Mouse (Mus musculus): Measurements from ENCODE around the gene Gm21962. TPM values are rescaled to one million over a fixed set of nuclear protein-coding genes. Genes with fewer than 3 reads are reported as not detected.
"Not testable (repeated sequence)": the region's sequence is repeated elsewhere in the genome, so short reads cannot be mapped to it uniquely, and the experiment has no call there.

The Gm21962 gene
- not detected in 2 replicates for polyA plus RNA-seq (2015; fragmentation: Nextera tagmentation; extraction: Ambion mirVana)

DNA sequence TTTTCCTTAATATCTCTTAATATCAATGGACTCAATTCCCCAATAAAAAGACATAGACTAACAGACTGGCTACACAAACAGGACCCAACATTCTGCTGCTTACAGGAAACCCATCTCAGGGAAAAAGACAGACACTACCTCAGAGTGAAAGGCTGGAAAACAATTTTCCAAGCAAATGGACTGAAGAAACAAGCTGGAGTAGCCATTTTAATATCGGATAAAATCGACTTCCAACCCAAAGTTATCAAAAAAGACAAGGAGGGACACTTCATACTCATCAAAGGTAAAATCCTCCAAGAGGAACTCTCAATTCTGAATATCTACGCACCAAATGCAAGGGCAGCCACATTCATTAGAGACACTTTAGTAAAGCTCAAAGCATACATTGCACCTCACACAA lies at the start of gene Gm21962:
Gene Gm21962 (plus strand): TSS at position 301 of the 400 bp plus-strand sequence.
- H3K36me3 ChIP-seq; H3K9me3 ChIP-seq (replicated peaks); H3K4me2 ChIP-seq (replicated peaks); H3K4me1 ChIP-seq; H3K27ac ChIP-seq (replicated peaks); H3K9ac ChIP-seq; ATAC-seq (ENCODE audit: insufficient number of reproducible peaks, low FRiP score, low TSS enrichment, low read depth); H3K4me3 ChIP-seq (replicated peaks); H3K27me3 ChIP-seq: not testable (repeated sequence)
- no CpG with 5 or more reads among the region's 3 CpGs for WGBS

- 56% methylated on average over 6 of the region's 6 CpGs for WGBS
- H3K27ac ChIP-seq (replicated peaks) = peak overlapping the region; percentile 17; the same call in 1 of the 2 replicates
- peaks cover 5% of the 10 kb centered on the region; the same call in 1 of the 2 replicates for H3K27me3 ChIP-seq
Measured at GRCm38 (mm10) chr3:137622091-137622490, 49.2 kb upstream of the Gm21962 start.

DNA sequence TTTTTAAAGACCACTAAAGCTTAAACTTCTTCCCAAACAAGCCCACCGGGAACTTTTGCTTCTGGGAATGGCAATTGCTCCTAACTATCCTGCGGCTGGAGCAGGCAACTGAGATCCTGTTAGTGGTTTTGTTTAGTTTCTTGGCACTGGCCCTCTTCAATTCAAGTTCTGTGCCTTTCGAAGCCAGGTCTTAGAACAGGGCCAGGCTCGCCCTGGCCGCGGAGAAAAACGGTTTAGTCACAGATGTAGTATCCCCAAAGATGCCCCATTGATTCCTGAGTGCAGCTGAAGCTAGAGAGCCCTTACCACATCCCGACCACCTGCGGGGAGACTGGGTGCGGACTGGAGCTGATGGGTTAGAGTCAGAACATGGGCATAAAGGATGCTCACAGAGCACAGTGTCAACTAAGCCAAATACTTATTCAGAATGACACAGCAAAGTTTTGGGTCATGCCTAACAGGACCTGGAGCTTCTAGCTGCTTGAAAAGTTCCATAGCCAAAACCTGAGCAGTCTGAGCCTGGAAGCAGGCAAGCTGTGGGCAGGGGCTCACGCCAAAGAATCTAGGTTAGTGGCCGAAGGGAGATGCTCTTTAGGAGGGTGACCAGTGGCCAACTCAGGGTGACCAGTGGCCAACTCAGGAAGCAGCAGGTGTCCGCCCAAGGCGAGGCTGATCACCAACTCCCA lies 48.3 kb upstream of the Gm21962 start:
- WGBS = 23% methylated on average over 14 of the region's 14 CpGs
- H3K27ac ChIP-seq (replicated peaks) = 0 out of 2 replicates have a peak overlapping the region, but pooled peaks have one; percentile 17

More at GRCm38 (mm10) chr3:137622091-137622490, 49.2 kb upstream of the Gm21962 start:
- Histone ChIP-seq H3K4me2 (replicated peaks) (no peak overlapping the region), H3K4me3 (replicated peaks) (no peak overlapping the region), H3K36me3 (peaks cover 8% of the 10 kb centered on the region), H3K9me3 (replicated peaks) (no peaks in the 10 kb centered on the region), H3K9ac (no peak overlapping the region), H3K4me1 (peaks cover 7% of the 10 kb centered on the region)
- ATAC-seq (ENCODE audit: insufficient number of reproducible peaks, low FRiP score, low TSS enrichment, low read depth) = no peak

DNA sequence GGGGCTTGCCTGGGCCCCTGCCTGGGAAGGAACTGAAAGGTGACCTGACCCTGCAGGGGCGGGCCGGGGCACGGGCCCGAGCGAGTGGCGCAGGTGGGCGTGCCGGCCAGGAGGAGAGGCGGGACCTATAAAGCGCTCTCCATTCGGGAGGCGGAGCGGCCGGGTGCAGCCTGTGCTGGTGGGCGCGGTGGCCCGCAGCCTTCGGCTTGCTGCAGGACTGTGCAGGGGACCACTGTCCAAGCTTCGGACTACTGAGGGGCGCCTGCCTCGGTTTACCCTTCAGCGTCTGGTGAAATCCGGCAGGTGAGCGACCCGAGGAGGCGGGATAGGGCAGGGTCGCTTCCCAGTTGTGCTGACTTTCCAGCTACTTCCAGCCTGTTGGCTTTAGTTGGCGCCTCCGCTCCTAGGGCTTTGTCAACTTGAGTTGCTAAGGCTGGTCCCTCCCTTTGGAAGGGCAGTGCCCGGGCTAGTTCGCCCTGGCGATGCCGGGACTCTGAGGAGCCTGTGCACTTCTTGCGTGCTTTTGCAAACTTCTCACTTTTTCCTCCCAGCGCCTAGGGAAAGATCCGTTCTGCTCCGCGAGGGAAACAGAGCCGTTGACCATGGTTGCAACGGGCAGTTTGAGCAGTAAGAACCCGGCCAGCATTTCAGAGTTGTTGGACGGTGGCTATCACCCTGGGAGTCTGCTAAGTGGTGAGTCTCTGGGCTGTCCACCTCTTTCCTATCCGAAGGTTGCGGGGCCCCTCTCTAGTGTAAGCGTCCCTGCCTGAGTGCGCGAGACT lies 47.6 kb upstream of the Gm21962 start:
- ATAC-seq (ENCODE audit: insufficient number of reproducible peaks, low FRiP score, low TSS enrichment, low read depth) = peak; percentile 86
- WGBS = under 1% methylated on average over 47 of the region's 47 CpGs
- H3K36me3 ChIP-seq = peaks cover 8% of the 10 kb centered on the region

More for the DNA sequence above, 48.3 kb upstream of the Gm21962 start:
- peak overlapping the region; percentile 80 for H3K4me2 ChIP-seq (replicated peaks)
- peaks cover 5% of the 10 kb centered on the region; the same call in 1 of the 2 replicates for H3K27me3 ChIP-seq
- no peak overlapping the region for H3K9ac ChIP-seq
- peaks cover 8% of the 10 kb centered on the region for H3K36me3 ChIP-seq
- ATAC-seq (ENCODE audit: insufficient number of reproducible peaks, low FRiP score, low TSS enrichment, low read depth) = peak; percentile 11; the same call in 1 of the 2 replicates
- peak overlapping the region; percentile 66 for H3K4me3 ChIP-seq (replicated peaks)
- H3K4me1 ChIP-seq = peaks cover 7% of the 10 kb centered on the region
- H3K9me3 ChIP-seq (replicated peaks) = no peaks in the 10 kb centered on the region

DNA sequence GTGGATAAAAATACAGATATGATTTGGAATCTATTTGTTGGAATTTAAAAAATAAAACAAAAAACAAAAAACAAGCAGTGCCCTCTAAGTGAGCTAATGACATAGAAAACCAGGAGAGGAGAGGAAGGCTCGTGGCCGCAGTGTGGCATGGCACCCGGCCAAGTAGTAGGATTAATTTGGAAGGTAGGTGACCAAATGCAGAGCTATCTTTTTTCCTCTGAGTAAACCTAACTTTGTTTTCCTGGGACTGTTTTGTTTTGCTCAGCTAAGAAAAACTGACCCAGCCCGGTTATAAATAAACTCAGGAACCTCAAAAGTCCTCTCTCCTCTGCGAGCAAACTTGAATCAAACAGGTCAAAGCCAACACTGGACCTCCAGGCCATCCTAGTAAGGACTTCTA lies 46.3 kb upstream of the Gm21962 start:
- no peak overlapping the region for H3K9ac ChIP-seq
- H3K27me3 ChIP-seq = peaks cover 5% of the 10 kb centered on the region; the same call in 1 of the 2 replicates
- no peak for ATAC-seq (ENCODE audit: insufficient number of reproducible peaks, low FRiP score, low TSS enrichment, low read depth)
- WGBS = 72% methylated on average over 5 of the region's 5 CpGs
- no peak overlapping the region for H3K27ac ChIP-seq (replicated peaks)
- H3K4me2 ChIP-seq (replicated peaks) = peak overlapping the region; percentile 80
- H3K9me3 ChIP-seq (replicated peaks) = no peaks in the 10 kb centered on the region
- peaks cover 8% of the 10 kb centered on the region for H3K36me3 ChIP-seq
- H3K4me1 ChIP-seq = peaks cover 7% of the 10 kb centered on the region
- peak overlapping the region; percentile 66 for H3K4me3 ChIP-seq (replicated peaks)

More for the DNA sequence above, 47.6 kb upstream of the Gm21962 start:
- peaks cover 5% of the 10 kb centered on the region; the same call in 1 of the 2 replicates for H3K27me3 ChIP-seq
- H3K9ac ChIP-seq = peak overlapping the region; percentile 58
- H3K9me3 ChIP-seq (replicated peaks) = no peaks in the 10 kb centered on the region
- H3K4me2 ChIP-seq (replicated peaks) = peak overlapping the region; percentile 80
- H3K27ac ChIP-seq (replicated peaks) = peak overlapping the region; percentile 65
- peaks cover 7% of the 10 kb centered on the region for H3K4me1 ChIP-seq
- H3K4me3 ChIP-seq (replicated peaks) = peak overlapping the region; percentile 66

DNA sequence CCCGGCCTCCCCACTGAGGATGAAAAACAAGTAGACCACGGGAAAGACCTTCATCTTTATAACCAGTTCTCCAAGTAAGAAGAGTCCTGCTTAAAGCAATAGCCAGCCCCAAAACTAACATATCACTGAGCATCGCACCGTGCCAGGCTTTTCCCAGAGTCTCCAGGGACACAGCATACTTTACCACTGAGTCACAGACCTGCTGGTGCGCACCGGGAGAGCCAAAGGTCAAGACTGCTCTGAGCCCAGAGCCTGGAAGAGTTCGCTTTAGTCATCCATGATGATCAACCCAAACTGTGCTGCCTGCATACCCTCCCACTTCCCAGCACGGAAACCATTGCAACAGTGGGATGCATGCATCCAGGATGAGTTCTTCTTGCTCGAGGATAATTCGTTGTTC lies 37.6 kb upstream of the Gm21962 start:
- no peak for ATAC-seq (ENCODE audit: insufficient number of reproducible peaks, low FRiP score, low TSS enrichment, low read depth)
- H3K27me3 ChIP-seq = no peaks in the 10 kb centered on the region
- no peak overlapping the region for H3K27ac ChIP-seq (replicated peaks)
- no peak overlapping the region for H3K4me3 ChIP-seq (replicated peaks)
- H3K4me1 ChIP-seq = no peaks in the 10 kb centered on the region
- WGBS = 76% methylated on average over 10 of the region's 10 CpGs
- no peak overlapping the region for H3K9ac ChIP-seq
- no peaks in the 10 kb centered on the region for H3K9me3 ChIP-seq (replicated peaks)
- no peaks in the 10 kb centered on the region for H3K36me3 ChIP-seq
- H3K4me2 ChIP-seq (replicated peaks) = no peak overlapping the region

GRCm38 (mm10) chr3:137636571-137636970 lies 34.8 kb upstream of the Gm21962 start:
- no peaks in the 10 kb centered on the region for H3K27me3 ChIP-seq
- no peak overlapping the region for H3K27ac ChIP-seq (replicated peaks)
- H3K4me3 ChIP-seq (replicated peaks) = no peak overlapping the region
- H3K9ac ChIP-seq = no peak overlapping the region
- ATAC-seq (ENCODE audit: insufficient number of reproducible peaks, low FRiP score, low TSS enrichment, low read depth) = no peak
- WGBS = 84% methylated on average over 4 of the region's 4 CpGs
- H3K4me2 ChIP-seq (replicated peaks) = no peak overlapping the region
- H3K9me3 ChIP-seq (replicated peaks) = no peaks in the 10 kb centered on the region
- H3K4me1 ChIP-seq = no peaks in the 10 kb centered on the region
- H3K36me3 ChIP-seq = no peaks in the 10 kb centered on the region

- Histone ChIP-seq H3K4me1 (no peaks in the 10 kb centered on the region), H3K4me3 (replicated peaks) (no peak overlapping the region), H3K36me3 (no peaks in the 10 kb centered on the region), H3K9ac (no peak overlapping the region), H3K4me2 (replicated peaks) (no peak overlapping the region), H3K9me3 (replicated peaks) (no peaks in the 10 kb centered on the region), H3K27me3 (no peaks in the 10 kb centered on the region), H3K27ac (replicated peaks) (no peak overlapping the region)
- ATAC-seq (ENCODE audit: insufficient number of reproducible peaks, low FRiP score, low TSS enrichment, low read depth) = no peak
- 83% methylated on average over 5 of the region's 5 CpGs for WGBS
Measured at GRCm38 (mm10) chr3:137641238-137641637, 30.1 kb upstream of the Gm21962 start.

DNA sequence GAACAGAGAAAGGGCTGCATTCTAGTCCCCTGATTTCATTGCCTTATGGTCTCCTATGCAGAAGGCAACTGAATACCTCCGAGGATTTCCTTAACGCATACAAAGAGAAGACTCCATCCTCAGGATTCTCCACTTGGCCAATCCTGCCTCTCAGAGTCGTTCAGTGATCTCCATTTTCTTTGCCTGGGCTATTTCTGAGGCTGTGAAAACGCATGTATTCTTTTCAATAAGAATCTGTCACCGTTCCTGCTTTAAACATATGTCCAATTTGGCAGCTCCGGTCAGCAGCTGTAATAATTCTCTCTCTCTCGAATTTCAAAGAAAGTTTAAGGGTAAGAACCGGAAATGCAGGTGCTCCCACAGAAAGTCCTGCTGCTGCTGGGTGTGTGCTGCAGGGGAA lies 29.2 kb upstream of the Gm21962 start:
- H3K27ac ChIP-seq (replicated peaks) = no peak overlapping the region
- H3K9me3 ChIP-seq (replicated peaks) = no peaks in the 10 kb centered on the region
- no peaks in the 10 kb centered on the region for H3K4me1 ChIP-seq
- H3K9ac ChIP-seq = no peak overlapping the region
- no peak overlapping the region for H3K4me3 ChIP-seq (replicated peaks)
- H3K4me2 ChIP-seq (replicated peaks) = no peak overlapping the region
- H3K36me3 ChIP-seq = no peaks in the 10 kb centered on the region
- WGBS = 37% methylated on average over 8 of the region's 8 CpGs
- ATAC-seq (ENCODE audit: insufficient number of reproducible peaks, low FRiP score, low TSS enrichment, low read depth) = no peak; the same call in 1 of the 2 replicates
- no peaks in the 10 kb centered on the region for H3K27me3 ChIP-seq

DNA sequence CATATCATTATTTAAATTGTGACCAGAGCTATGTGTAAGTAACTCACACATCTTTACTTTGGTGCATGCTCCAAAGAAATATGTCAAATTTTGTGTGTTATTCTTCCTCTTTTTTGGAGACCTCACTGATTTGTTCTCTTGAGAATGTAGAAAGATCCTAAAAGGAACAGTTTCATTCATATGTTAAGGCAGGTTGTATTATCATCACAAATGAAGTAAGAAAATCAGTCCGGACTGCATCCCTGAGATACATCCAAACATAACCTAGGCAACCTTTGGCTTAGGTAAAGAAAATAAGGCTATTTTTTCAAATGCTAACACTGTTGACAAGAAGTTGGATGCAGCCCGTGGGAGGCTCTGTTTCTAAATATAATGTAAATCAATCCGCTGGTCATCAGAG lies 28.8 kb upstream of the Gm21962 start:
- H3K27ac ChIP-seq (replicated peaks) = no peak overlapping the region
- 68% methylated on average over 3 of the region's 3 CpGs for WGBS

DNA sequence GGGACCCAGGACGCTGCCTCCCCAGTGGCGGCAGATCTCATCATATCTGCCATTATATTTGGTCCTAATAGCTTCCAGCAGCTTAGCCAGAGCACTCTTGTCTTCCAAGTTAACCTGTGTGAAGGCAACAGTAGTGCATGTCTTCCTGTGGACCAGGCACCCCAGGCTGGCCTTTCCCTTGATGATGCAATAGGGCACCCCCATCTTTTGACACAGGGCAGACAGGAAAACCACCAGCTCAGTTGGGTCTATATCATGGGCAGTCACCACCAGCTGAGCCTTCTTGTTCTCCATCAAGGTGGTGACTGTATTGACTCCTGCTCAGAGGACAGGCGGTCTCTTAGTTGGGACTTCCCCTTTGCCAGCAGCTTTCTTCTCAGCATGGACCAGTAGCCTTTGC lies 27.2 kb upstream of the Gm21962 start:
- Histone ChIP-seq H3K9me3 (replicated peaks) (no peaks in the 10 kb centered on the region), H3K36me3 (no peaks in the 10 kb centered on the region), H3K27ac (replicated peaks) (no peak overlapping the region), H3K4me1 (peaks cover 9% of the 10 kb centered on the region; the same call in 1 of the 2 replicates), H3K4me2 (replicated peaks) (no peak overlapping the region), H3K9ac (no peak overlapping the region), H3K4me3 (replicated peaks) (no peak overlapping the region), H3K27me3 (no peaks in the 10 kb centered on the region)
- 87% methylated on average over 3 of the region's 3 CpGs for WGBS
- no peak for ATAC-seq (ENCODE audit: insufficient number of reproducible peaks, low FRiP score, low TSS enrichment, low read depth)

More for the DNA sequence above, 28.8 kb upstream of the Gm21962 start:
- H3K4me2 ChIP-seq (replicated peaks) = no peak overlapping the region
- H3K27me3 ChIP-seq = no peaks in the 10 kb centered on the region
- H3K36me3 ChIP-seq = no peaks in the 10 kb centered on the region
- H3K4me1 ChIP-seq = 0 out of 2 replicates have a peak, but pooled peaks cover 2% of the 10 kb centered on the region
- ATAC-seq (ENCODE audit: insufficient number of reproducible peaks, low FRiP score, low TSS enrichment, low read depth) = no peak
- no peak overlapping the region for H3K9ac ChIP-seq
- H3K9me3 ChIP-seq (replicated peaks) = no peaks in the 10 kb centered on the region
- no peak overlapping the region for H3K4me3 ChIP-seq (replicated peaks)

All from embryonic facial prominence, embryonic 15.5 days (tissue).